Mouse (Mus musculus) heart, adult 2 months (tissue): Measurements from ENCODE around the gene Tcf7l1. TPM values are rescaled to one million over a fixed set of nuclear protein-coding genes. Genes with fewer than 3 reads are reported as not detected.

Experiments used
- DNase-seq, 2 experiments: peaks; one replicate each; pipeline ENCODE4 v3.0.0; 2021
- H3K27ac ChIP-seq: fragments of 200-600 bp; 2 replicates; pipeline ENCODE4 v1.8.1; 2022
- H3K27me3 ChIP-seq: fragments of 200-500 bp; 2 replicates; pipeline ENCODE4 v1.6.1; 2012; ENCODE audit warnings: mild to moderate bottlenecking, low read length, inconsistent platforms, mixed read lengths; ENCODE audit not compliant: control insufficient read depth, insufficient read depth
- H3K36me3 ChIP-seq: fragments of 200-500 bp; 2 replicates; pipeline ENCODE4 v1.6.1; 2012; ENCODE audit warnings: low read length, inconsistent platforms; ENCODE audit not compliant: control insufficient read depth, insufficient read depth
- H3K4me1 ChIP-seq: fragments of 200-500 bp; 2 replicates; pipeline ENCODE4 v1.6.1; 2011; ENCODE audit warnings: low read length; ENCODE audit not compliant: control insufficient read depth, insufficient read depth
- H3K4me3 ChIP-seq: fragments of 200-600 bp; 2 replicates; pipeline ENCODE4 v1.8.1; 2022
- H3K79me2 ChIP-seq: fragments of 200-500 bp; replicated peaks from 2 replicates; pipeline ENCODE4 v1.6.1; 2012; ENCODE audit warnings: mild to moderate bottlenecking, inconsistent platforms, low read length, moderate library complexity, mixed read lengths; ENCODE audit not compliant: control insufficient read depth, insufficient read depth
- H3K9ac ChIP-seq: fragments of 200-500 bp; 2 replicates; pipeline ENCODE4 v1.6.1; 2012; ENCODE audit warnings: low read depth, mild to moderate bottlenecking, control low read depth, inconsistent platforms, low read length, mixed read lengths
- CTCF ChIP-seq: fragments of 200-600 bp; IDR thresholded peaks from 2 replicates; pipeline ENCODE4 v1.8.1; 2022; ENCODE audit warnings: antibody characterized with exemption, mild to moderate bottlenecking, moderate library complexity
- EP300 ChIP-seq: fragments of 200-500 bp; IDR thresholded peaks from 2 replicates; pipeline ENCODE4 v1.6.1; 2011; ENCODE audit warnings: low read depth, low read length, control low read depth; ENCODE audit not compliant: insufficient read depth
- POLR2A ChIP-seq: fragments of 200-500 bp; IDR thresholded peaks from 2 replicates; pipeline ENCODE4 v1.6.1; 2011; ENCODE audit warnings: mild to moderate bottlenecking, low read depth, low read length, control low read depth; ENCODE audit not compliant: insufficient read depth
- WGBS: fragments of 180-500 bp; shearing (Covaris S2); methylation state at CpG from one replicate; pipeline ENCODE4 v1.1.7; 2018; 5-methylcytosine and 5-hydroxymethylcytosine counted together
- intact Hi-C: fragments of 180-260 bp; cut with DNase I; formaldehyde crosslinking; loops from one replicate; pipeline ENCODE4 v1.15.1; 2025
- polyA plus RNA-seq: library from polyadenylated mRNA; depleted of rRNA; stranded (reverse); fragments of >200 nt; gene quantifications from 2 replicates; pipeline ENCODE4 v1.2.3, GENCODE M21; 2012
- total RNA-seq, 2 experiments: library from RNA; stranded (reverse); gene quantifications; 2 replicates each; pipeline ENCODE4 v1.2.3; 2021

Tcf7l1 gene
- total and polyA plus RNA-seq, 3 experiments: 8.8 to 17.7 (median 10.0) TPM

DNA sequence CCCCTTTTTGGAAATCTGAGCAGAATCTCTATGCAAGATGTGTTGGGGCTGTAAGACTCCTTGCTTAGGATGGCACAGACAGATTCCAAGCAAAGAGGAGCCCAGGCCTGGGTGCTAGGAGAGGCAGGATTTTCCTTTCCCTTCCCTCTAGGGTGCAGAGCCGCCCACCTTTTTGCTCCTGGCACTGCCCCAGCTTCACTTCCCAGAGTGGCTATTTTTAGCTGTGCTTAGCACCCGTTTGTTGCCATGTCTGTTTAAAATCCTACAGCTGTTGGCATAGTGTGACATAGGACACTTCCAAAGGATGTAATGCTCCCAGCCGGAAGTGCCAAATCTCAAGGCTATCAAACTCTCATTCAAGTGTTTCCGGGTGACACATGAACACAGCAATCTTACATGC lies 74.3 kb downstream of the Tcf7l1 start:
- intact Hi-C loops: loop anchor here (5.0 kb wide), 1 partner anchor 32 kb away; no protein-coding TSS in a partner anchor
- Histone ChIP-seq H3K4me3 (no peak overlapping the region), H3K9ac (no peak overlapping the region), H3K36me3 (no peaks in the 10 kb centered on the region), H3K27ac (no peak overlapping the region), H3K79me2 (no peaks in the 10 kb centered on the region; the same call in 1 of the 2 replicates), H3K27me3 (no peaks in the 10 kb centered on the region), H3K4me1 (peaks cover 13% of the 10 kb centered on the region)
- DNase-seq: peak; percentile 32 to 46
- WGBS: 5% methylated on average over 4 of the region's 4 CpGs
- TF ChIP-seq POLR2A: no peak
- peak; percentile 30 for TF ChIP-seq CTCF

DNA sequence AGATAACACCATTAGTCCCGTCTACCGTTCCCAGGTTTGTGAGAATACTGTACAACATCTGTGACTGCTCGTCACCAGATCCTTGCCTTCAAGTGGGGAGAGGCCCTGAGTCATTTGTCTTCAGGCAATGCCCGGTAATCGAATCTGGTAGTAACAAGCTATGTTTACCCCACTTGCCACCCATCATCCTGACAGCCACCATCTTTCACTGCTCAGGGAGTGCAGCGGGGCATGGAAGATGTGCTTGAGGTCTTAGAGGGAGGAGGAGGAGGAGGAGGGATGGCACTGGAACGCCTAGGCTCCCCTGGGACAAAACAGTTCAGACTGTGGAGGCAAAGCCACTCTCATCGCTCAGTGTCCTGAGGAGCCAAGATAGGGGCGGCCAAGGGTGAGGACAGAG lies 74.8 kb downstream of the Tcf7l1 start:
- TF ChIP-seq POLR2A: no peak
- TF ChIP-seq EP300: no peak
- TF ChIP-seq CTCF: no peak
- H3K27ac ChIP-seq: no peak overlapping the region
- no peak overlapping the region for H3K4me3 ChIP-seq
- H3K27me3 ChIP-seq: no peaks in the 10 kb centered on the region
- no peak for DNase-seq
- H3K9ac ChIP-seq: no peak overlapping the region
- no peaks in the 10 kb centered on the region for H3K36me3 ChIP-seq
- no peaks in the 10 kb centered on the region; the same call in 1 of the 2 replicates for H3K79me2 ChIP-seq
- intact Hi-C loops: no loop called here
- H3K4me1 ChIP-seq: peaks cover 13% of the 10 kb centered on the region
- WGBS: 66% methylated on average over 9 of the region's 9 CpGs

DNA sequence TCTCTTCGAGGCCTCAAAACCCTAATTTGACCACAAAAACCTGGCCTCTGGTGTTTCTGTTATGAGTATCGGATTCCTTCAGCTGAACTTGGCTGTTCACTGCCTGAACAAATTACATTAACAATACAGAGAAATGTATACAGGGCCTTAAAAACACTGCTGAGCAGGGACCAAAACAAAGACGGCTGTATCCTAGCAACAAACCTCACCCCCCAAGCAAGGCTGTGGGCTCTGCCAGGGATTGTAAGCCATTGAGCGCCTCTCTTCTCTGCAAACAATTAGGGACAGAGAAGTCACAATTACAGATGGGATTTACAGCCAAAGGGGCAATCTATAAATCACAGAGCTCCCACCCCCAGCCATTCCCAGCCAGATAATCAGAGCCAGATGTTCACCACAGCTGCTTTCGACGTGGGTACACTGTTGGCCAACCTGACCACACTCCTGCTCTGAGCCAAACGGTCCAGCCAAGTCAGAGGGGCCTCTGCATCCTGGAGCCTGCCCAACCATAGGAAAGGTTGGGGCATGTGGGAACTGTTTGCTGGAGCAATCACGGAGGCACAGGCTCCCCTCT lies 77.5 kb downstream of the Tcf7l1 start:
- Histone ChIP-seq H3K36me3 (no peaks in the 10 kb centered on the region), H3K27me3 (no peaks in the 10 kb centered on the region), H3K4me3 (no peak overlapping the region), H3K79me2 (no peaks in the 10 kb centered on the region; the same call in 1 of the 2 replicates), H3K27ac (no peak overlapping the region), H3K4me1 (peaks cover 12% of the 10 kb centered on the region), H3K9ac (no peak overlapping the region)
- intact Hi-C loops: no loop called here
- WGBS: 41% methylated on average over 8 of the region's 8 CpGs
- no peak for TF ChIP-seq CTCF
- no peak for TF ChIP-seq EP300
- no peak for TF ChIP-seq POLR2A
- peak in 1 of 2 experiments; percentile 11 for DNase-seq

DNA sequence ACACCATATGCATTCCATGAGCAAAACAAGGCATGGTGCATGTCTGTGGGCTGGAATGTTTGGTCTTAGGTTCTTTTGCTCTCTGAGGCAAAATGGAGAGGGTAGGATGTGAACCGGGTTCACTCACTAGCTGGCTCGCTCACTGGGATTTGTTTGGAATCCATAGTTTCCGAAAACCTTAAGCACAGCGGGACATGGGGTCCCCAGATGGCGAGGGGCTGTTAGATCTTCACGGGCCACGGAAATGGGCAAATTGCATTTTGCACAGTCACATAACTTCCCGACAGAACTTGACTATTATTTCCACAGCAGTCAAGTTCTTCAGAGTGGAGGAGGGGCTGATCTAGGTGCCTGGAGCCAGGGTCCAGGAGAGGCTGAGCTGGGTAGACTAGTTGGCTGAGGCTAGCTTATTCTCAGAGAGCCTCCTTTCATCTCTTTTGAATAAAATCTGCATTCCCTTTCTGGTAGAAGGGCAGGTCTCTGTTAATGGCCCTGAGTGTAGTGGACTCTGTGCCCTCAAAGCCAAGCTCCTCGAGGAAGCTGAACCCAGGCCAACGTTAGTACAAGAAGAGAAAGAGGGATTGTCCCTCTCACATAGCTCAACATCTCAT lies 78.1 kb downstream of the Tcf7l1 start:
- no peaks in the 10 kb centered on the region for H3K36me3 ChIP-seq
- H3K79me2 ChIP-seq: no peaks in the 10 kb centered on the region; the same call in 1 of the 2 replicates
- TF ChIP-seq EP300 (no peak), CTCF (no peak), POLR2A (no peak)
- 74% methylated on average over 10 of the region's 10 CpGs for WGBS
- peaks cover 12% of the 10 kb centered on the region for H3K4me1 ChIP-seq
- no peak overlapping the region for H3K4me3 ChIP-seq
- no peaks in the 10 kb centered on the region for H3K27me3 ChIP-seq
- no peak overlapping the region for H3K27ac ChIP-seq
- intact Hi-C loops: no loop called here
- no peak for DNase-seq
- no peak overlapping the region for H3K9ac ChIP-seq

DNA sequence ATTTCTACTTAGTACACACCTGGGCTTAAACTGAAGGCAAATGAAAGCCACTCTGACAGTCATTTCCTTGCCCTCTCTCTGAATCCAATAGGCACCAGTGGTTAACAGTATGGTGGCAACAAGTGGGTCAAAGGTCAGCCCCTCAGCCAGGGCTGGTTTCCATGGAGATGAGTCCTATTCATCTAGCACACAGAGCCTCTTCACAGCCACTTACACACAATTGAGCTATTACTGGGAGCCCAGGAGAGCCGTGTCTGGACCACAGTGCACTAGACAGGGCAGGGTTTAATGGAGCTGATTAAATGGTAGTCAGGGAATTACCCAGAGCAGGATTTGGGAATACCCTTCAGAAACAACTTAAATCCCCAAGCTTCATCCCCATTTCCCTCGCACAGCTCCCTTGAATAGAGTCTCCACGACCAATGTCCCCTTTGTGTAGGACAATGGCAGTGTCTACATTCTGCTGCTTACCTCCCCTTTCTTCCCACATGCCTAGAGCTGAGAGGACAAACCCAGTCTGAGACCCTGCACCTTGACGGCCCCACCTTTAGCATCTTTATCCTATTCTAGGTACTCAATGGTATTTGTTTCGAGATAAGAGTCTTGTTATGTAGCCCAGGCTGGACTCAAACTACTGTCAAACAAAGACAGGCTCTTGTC lies 89.5 kb downstream of the Tcf7l1 start:
- TF ChIP-seq CTCF (no peak), EP300 (no peak), POLR2A (no peak)
- no peak overlapping the region for H3K9ac ChIP-seq
- no peaks in the 10 kb centered on the region for H3K36me3 ChIP-seq
- intact Hi-C loops: no loop called here
- no peak overlapping the region for H3K4me3 ChIP-seq
- H3K27ac ChIP-seq: no peak overlapping the region
- no peaks in the 10 kb centered on the region for H3K27me3 ChIP-seq
- H3K4me1 ChIP-seq: peaks cover 9% of the 10 kb centered on the region
- no peak for DNase-seq
- H3K79me2 ChIP-seq: no peaks in the 10 kb centered on the region; the same call in 1 of the 2 replicates
- WGBS: 90% methylated on average over 5 of the region's 5 CpGs

DNA sequence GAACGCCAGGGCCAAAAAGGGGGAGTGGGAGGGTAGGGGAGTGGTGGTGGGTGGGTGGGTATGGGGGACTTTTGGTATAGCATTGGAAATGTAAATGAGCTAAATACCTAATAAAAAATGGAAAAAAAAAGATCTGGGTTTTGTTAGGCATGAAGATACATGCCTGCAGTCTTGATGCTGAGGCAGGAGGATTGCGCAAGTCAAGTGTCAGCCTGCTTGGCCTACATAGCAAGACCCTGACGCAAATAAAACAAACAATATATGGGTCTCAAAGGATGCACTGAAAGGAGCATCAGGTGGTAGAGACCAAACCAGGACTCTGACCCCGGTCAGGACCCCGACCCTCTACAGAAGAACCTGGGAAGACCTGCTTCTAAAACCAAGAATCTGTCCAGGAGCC lies 90.5 kb downstream of the Tcf7l1 start:
- Histone ChIP-seq H3K4me3 (no peak overlapping the region), H3K36me3 (no peaks in the 10 kb centered on the region; the same call in 1 of the 2 replicates), H3K79me2 (no peaks in the 10 kb centered on the region; the same call in 1 of the 2 replicates), H3K9ac (no peak overlapping the region), H3K27me3 (no peaks in the 10 kb centered on the region), H3K4me1 (peaks cover 13% of the 10 kb centered on the region), H3K27ac (no peak overlapping the region)
- 96% methylated on average over 5 of the region's 5 CpGs for WGBS
- intact Hi-C loops: no loop called here
- no peak for DNase-seq
- TF ChIP-seq EP300 (no peak), CTCF (no peak), POLR2A (no peak)
